Mouse (Mus musculus) G1E (cell line): ENCODE data around the gene Magi2.

Experiments
- CTCF ChIP-seq: IDR thresholded peaks from 2 replicates; pipeline ENCODE4 v1.5.1; 2012; ENCODE audit warnings: low read depth, low read length, inconsistent platforms, mixed read lengths
- GATA1 ChIP-seq: IDR thresholded peaks from 2 replicates; pipeline ENCODE4 v1.6.1; 2012; ENCODE audit warnings: borderline replicate concordance, low read length, inconsistent platforms, mixed read lengths
- POLR2AphosphoS5 ChIP-seq: IDR thresholded peaks from 2 replicates; pipeline ENCODE4 v1.6.1; 2012; ENCODE audit warnings: low read depth, low read length, inconsistent platforms; ENCODE audit not compliant: insufficient replicate concordance
- TAL1 ChIP-seq: conservative IDR thresholded peaks from 2 replicates; pipeline ENCODE4 v1.6.1; 2012; ENCODE audit warnings: low read depth, low read length, inconsistent platforms, mixed read lengths

GRCm38 (mm10) chr5:20741936-20742335, 1515.1 kb downstream of the Magi2 start:
- TF ChIP-seq POLR2AphosphoS5 (no peak), GATA1 (no peak), CTCF (no peak), TAL1 (no peak)
